Comparison of ENCODE assay signal across 32 mouse cellular contexts in genomic region chr12:111875499-111875898, GRCm38 (mm10).
"Had no signal": no experiment of that assay in that cellular context is flagged by ENCODE, and none has a peak within 500 bp of the region (broad histone marks: within the 10 kb centered on the region; RNA-seq: fewer than 3 reads in every experiment).

No protein-coding gene starts in this region.

- H3K27ac ChIP-seq: limb, embryonic 10.5 days; limb, embryonic 12.5 days; limb, embryonic 13.5 days; limb, embryonic 15.5 days; liver, embryonic 12.5 days; liver, embryonic 13.5 days; liver, embryonic 14.5 days; liver, embryonic 15.5 days; lung, embryonic 15.5 days; macrophage; midbrain, embryonic 10.5 days; midbrain, embryonic 12.5 days; midbrain, embryonic 13.5 days; midbrain, embryonic 15.5 days; neural tube, embryonic 12.5 days had no signal

- H3K4me1 ChIP-seq: limb, embryonic 10.5 days; limb, embryonic 12.5 days; limb, embryonic 13.5 days; limb, embryonic 15.5 days; lung, embryonic 15.5 days; midbrain, embryonic 10.5 days; midbrain, embryonic 12.5 days; midbrain, embryonic 13.5 days; midbrain, embryonic 15.5 days; neural tube, embryonic 12.5 days had no signal

- H3K36me3 ChIP-seq: limb, embryonic 10.5 days; limb, embryonic 12.5 days; midbrain, embryonic 10.5 days; midbrain, embryonic 12.5 days; midbrain, embryonic 13.5 days; midbrain, embryonic 15.5 days; neural tube, embryonic 12.5 days had no signal

- ATAC-seq: liver, embryonic 12.5 days; lung, postnatal 0 days; midbrain, embryonic 13.5 days; midbrain, embryonic 15.5 days; midbrain, embryonic 16.5 days had no signal

- H3K27me3 ChIP-seq: limb, embryonic 12.5 days; limb, embryonic 13.5 days; limb, embryonic 15.5 days; liver, embryonic 12.5 days; liver, embryonic 13.5 days; liver, embryonic 15.5 days; lung, embryonic 15.5 days; megakaryocyte, embryonic 14.5 days; midbrain, embryonic 12.5 days; midbrain, embryonic 13.5 days; midbrain, embryonic 15.5 days; neural tube, embryonic 12.5 days had no signal

- H3K4me2 ChIP-seq: limb, embryonic 12.5 days; limb, embryonic 13.5 days; limb, embryonic 15.5 days; liver, embryonic 11.5 days; liver, embryonic 12.5 days; liver, embryonic 13.5 days; liver, embryonic 15.5 days; lung, embryonic 14.5 days; lung, embryonic 15.5 days; midbrain, embryonic 11.5 days; midbrain, embryonic 12.5 days; midbrain, embryonic 13.5 days; midbrain, embryonic 15.5 days; neural tube, embryonic 12.5 days had no signal

- DNase-seq: left cerebral cortex, postnatal 4 days; liver; liver, embryonic 13.5 days; liver, postnatal 0 days; lung, adult 18-20 months; lung, adult 2 months; lung, embryonic 14.5 days; lung, postnatal 10 days; lung, postnatal 14 days; lung, postnatal 36 days; lung, postnatal 4 days; midbrain, embryonic 14.5 days had no signal

- H3K9ac ChIP-seq: limb, embryonic 12.5 days; limb, embryonic 13.5 days; limb, embryonic 15.5 days; liver, embryonic 12.5 days; liver, embryonic 13.5 days; liver, embryonic 14.5 days; liver, embryonic 15.5 days; liver, postnatal 0 days; lung, embryonic 14.5 days; lung, embryonic 15.5 days; midbrain, embryonic 12.5 days; midbrain, embryonic 13.5 days; midbrain, embryonic 15.5 days; neural tube, embryonic 12.5 days had no signal

- H3K9me3 ChIP-seq: limb, embryonic 10.5 days; limb, embryonic 12.5 days; limb, embryonic 13.5 days; limb, embryonic 15.5 days; liver, embryonic 12.5 days; liver, embryonic 13.5 days; liver, embryonic 15.5 days; lung, embryonic 15.5 days; megakaryocyte, embryonic 14.5 days; midbrain, embryonic 10.5 days; midbrain, embryonic 12.5 days; midbrain, embryonic 13.5 days; midbrain, embryonic 15.5 days; neural tube, embryonic 12.5 days had no signal

- H3K4me3 ChIP-seq: limb, embryonic 10.5 days; limb, embryonic 12.5 days; limb, embryonic 13.5 days; limb, embryonic 15.5 days; liver, embryonic 12.5 days; liver, embryonic 13.5 days; liver, embryonic 15.5 days; lung, embryonic 15.5 days; megakaryocyte, embryonic 14.5 days; midbrain, embryonic 10.5 days; midbrain, embryonic 12.5 days; midbrain, embryonic 13.5 days; midbrain, embryonic 15.5 days; myocyte; neural tube, embryonic 12.5 days had no signal
